Mouse (Mus musculus) intestine, postnatal 0 days (tissue): Measurements from ENCODE around the gene Pla2g6. TPM values are rescaled to one million over a fixed set of nuclear protein-coding genes. Genes with fewer than 3 reads are reported as not detected.
A peak's percentile ranks its signal among the peaks of the same experiment; 100 is the strongest.

Source experiments
- ATAC-seq: fragments of 200-750 bp; cut with Nextera tagmentation; 2 replicates; pipeline ENCODE4 v1.8.0; 2017; ENCODE audit warnings: mild to moderate bottlenecking, moderate TSS enrichment, moderate library complexity
- H3K27ac ChIP-seq: fragments of 300-500 bp; sonication (generic); 2 replicates; pipeline ENCODE4 v1.5.1; 2014; ENCODE audit warnings: mild to moderate bottlenecking, low read depth, low read length, moderate library complexity
- H3K27me3 ChIP-seq: fragments of 300-500 bp; sonication (generic); replicated peaks from 2 replicates; pipeline ENCODE4 v1.6.1; 2014; ENCODE audit warnings: low read length, mixed read lengths; ENCODE audit not compliant: control insufficient read depth, insufficient read depth
- H3K36me3 ChIP-seq: fragments of 300-500 bp; sonication (generic); 2 replicates; pipeline ENCODE4 v1.6.1; 2014; ENCODE audit warnings: mild to moderate bottlenecking, moderate library complexity; ENCODE audit not compliant: control insufficient read depth, insufficient read depth
- H3K4me1 ChIP-seq: fragments of 300-500 bp; sonication (generic); replicated peaks from 2 replicates; pipeline ENCODE4 v1.6.1; 2014; ENCODE audit warnings: antibody characterized with exemption, low read length, mixed read lengths; ENCODE audit not compliant: control insufficient read depth, insufficient read depth
- H3K4me2 ChIP-seq: fragments of 300-500 bp; sonication (generic); replicated peaks from 2 replicates; pipeline ENCODE4 v1.6.1; 2014; ENCODE audit warnings: low read depth, mild to moderate bottlenecking, moderate library complexity
- H3K4me3 ChIP-seq: fragments of 300-500 bp; sonication (generic); 2 replicates; pipeline ENCODE4 v1.5.1; 2014; ENCODE audit warnings: low read depth, low read length
- H3K9ac ChIP-seq: fragments of 300-500 bp; sonication (generic); 2 replicates; pipeline ENCODE4 v1.6.1; 2014; ENCODE audit warnings: mild to moderate bottlenecking, low read depth, low read length
- H3K9me3 ChIP-seq: fragments of 300-500 bp; sonication (generic); 2 replicates; pipeline ENCODE4 v1.6.1; 2016; ENCODE audit warnings: mixed run types; ENCODE audit not compliant: control insufficient read depth
- CTCF ChIP-seq: sonication (generic); IDR thresholded peaks from 2 replicates; pipeline ENCODE4 v1.5.1; 2016; ENCODE audit warnings: low read depth, mild to moderate bottlenecking, control low read depth, antibody characterized with exemption, moderate library complexity
- WGBS: fragments of 180-500 bp; shearing (Covaris S2); extraction: QIAGEN DNeasy Blood & Tissue Kit; methylation state at CpG from one replicate; pipeline ENCODE4 v1.1.7; 2014; 5-methylcytosine and 5-hydroxymethylcytosine counted together
- polyA plus RNA-seq: library from polyadenylated mRNA; unstranded; fragments of >200 nt; fragmentation: Nextera tagmentation; extraction: Ambion mirVana; gene quantifications from 2 replicates; pipeline ENCODE4 v1.2.1, GENCODE M21; 2015

Gene Pla2g6
- polyA plus RNA-seq, 1 experiment from 2014 or later = 17.4 TPM

GRCm38 (mm10) chr15:79288387-79288786 is 39.8 kb downstream of the Pla2g6 start:
- TF ChIP-seq CTCF = no peak
- Histone ChIP-seq H3K9me3 (no peaks in the 10 kb centered on the region), H3K4me1 (peaks cover 13% of the 10 kb centered on the region; the same call in 1 of the 2 replicates), H3K27ac (no peak overlapping the region), H3K9ac (no peak overlapping the region), H3K4me3 (no peak overlapping the region), H3K4me2 (no peak overlapping the region), H3K36me3 (peaks cover 22% of the 10 kb centered on the region; the same call in 1 of the 2 replicates), H3K27me3 (no peaks in the 10 kb centered on the region)
- 80% methylated on average over 3 of the region's 3 CpGs for WGBS
- no peak for ATAC-seq

GRCm38 (mm10) chr15:79287091-79287490 is 41.1 kb downstream of the Pla2g6 start:
- ATAC-seq = no peak
- Histone ChIP-seq H3K27ac (peak overlapping the region; percentile 86; the same call in 1 of the 2 replicates), H3K9me3 (no peaks in the 10 kb centered on the region), H3K4me2 (peak overlapping the region; percentile 62), H3K36me3 (peaks cover 22% of the 10 kb centered on the region; the same call in 1 of the 2 replicates), H3K4me1 (peaks cover 18% of the 10 kb centered on the region; the same call in 1 of the 2 replicates), H3K4me3 (no peak overlapping the region), H3K9ac (peak overlapping the region; percentile 22; the same call in 1 of the 2 replicates), H3K27me3 (no peaks in the 10 kb centered on the region)
- WGBS = 79% methylated on average over 7 of the region's 7 CpGs
- TF ChIP-seq CTCF = no peak

GRCm38 (mm10) chr15:79286141-79286540 is 42.0 kb downstream of the Pla2g6 start:
- peak overlapping the region; percentile 86 for H3K27ac ChIP-seq
- TF ChIP-seq CTCF = no peak
- H3K9ac ChIP-seq = 0 out of 2 replicates have a peak overlapping the region, but pooled peaks have one; percentile 11
- peaks cover 18% of the 10 kb centered on the region; the same call in 1 of the 2 replicates for H3K4me1 ChIP-seq
- ATAC-seq = peak; percentile 21
- H3K36me3 ChIP-seq = peaks cover 22% of the 10 kb centered on the region; the same call in 1 of the 2 replicates
- no peaks in the 10 kb centered on the region for H3K27me3 ChIP-seq
- 44% methylated on average over 7 of the region's 7 CpGs for WGBS
- H3K9me3 ChIP-seq = no peaks in the 10 kb centered on the region
- peak overlapping the region; percentile 62 for H3K4me2 ChIP-seq
- no peak overlapping the region for H3K4me3 ChIP-seq

GRCm38 (mm10) chr15:79285399-79285798 is 42.8 kb downstream of the Pla2g6 start, which contains the start of gene Baiap2l2:
Gene Baiap2l2, minus strand, starts transcription at chr15:79285537.
- no peak for TF ChIP-seq CTCF
- H3K4me2 ChIP-seq = peak within 1 kb of the TSS; percentile 62
- peaks cover 17% of the 10 kb centered on the region; the same call in 1 of the 2 replicates for H3K36me3 ChIP-seq
- H3K27me3 ChIP-seq = no peaks in the 10 kb centered on the region
- ATAC-seq = peak; percentile 26
- H3K4me1 ChIP-seq = peaks cover 18% of the 10 kb centered on the region; the same call in 1 of the 2 replicates
- peak within 1 kb of the TSS; percentile 29 for H3K4me3 ChIP-seq
- 41% methylated on average over 10 of the region's 10 CpGs for WGBS
- peak within 1 kb of the TSS; percentile 35; the same call in 1 of the 2 replicates for H3K9ac ChIP-seq
- peak within 1 kb of the TSS; percentile 86 for H3K27ac ChIP-seq
- no peaks in the 10 kb centered on the region for H3K9me3 ChIP-seq

GRCm38 (mm10) chr15:79283371-79283770 is 44.8 kb downstream of the Pla2g6 start:
- H3K4me2 ChIP-seq = peak overlapping the region; percentile 62
- peaks cover 18% of the 10 kb centered on the region; the same call in 1 of the 2 replicates for H3K4me1 ChIP-seq
- peaks cover 20% of the 10 kb centered on the region; the same call in 1 of the 2 replicates for H3K36me3 ChIP-seq
- peak overlapping the region; percentile 86 for H3K27ac ChIP-seq
- 45% methylated on average over 4 of the region's 4 CpGs for WGBS
- no peak overlapping the region for H3K9ac ChIP-seq
- TF ChIP-seq CTCF = no peak
- H3K9me3 ChIP-seq = no peaks in the 10 kb centered on the region
- H3K27me3 ChIP-seq = no peaks in the 10 kb centered on the region
- H3K4me3 ChIP-seq = peak overlapping the region; percentile 9; the same call in 1 of the 2 replicates
- 0 out of 2 replicates have a peak, but pooled peaks have one; percentile 4 for ATAC-seq

GRCm38 (mm10) chr15:79282434-79282833 is 45.8 kb downstream of the Pla2g6 start:
- H3K4me3 ChIP-seq = no peak overlapping the region
- H3K27me3 ChIP-seq = no peaks in the 10 kb centered on the region
- H3K9ac ChIP-seq = no peak overlapping the region
- TF ChIP-seq CTCF = peak; percentile 24; the same call in 1 of the 2 replicates
- H3K4me2 ChIP-seq = peak overlapping the region; percentile 62; the same call in 1 of the 2 replicates
- H3K4me1 ChIP-seq = peaks cover 17% of the 10 kb centered on the region; the same call in 1 of the 2 replicates
- ATAC-seq = peak; percentile 83
- 32% methylated on average over 5 of the region's 5 CpGs for WGBS
- H3K36me3 ChIP-seq = peaks cover 12% of the 10 kb centered on the region; the same call in 1 of the 2 replicates
- no peaks in the 10 kb centered on the region for H3K9me3 ChIP-seq
- H3K27ac ChIP-seq = peak overlapping the region; percentile 86
